Mouse (Mus musculus): Measurements from ENCODE around the gene Acnat2.
"Not testable (repeated sequence)": the region's sequence is repeated elsewhere in the genome, so short reads cannot be mapped to it uniquely, and the experiment has no call there.

The Acnat2 gene

DNA sequence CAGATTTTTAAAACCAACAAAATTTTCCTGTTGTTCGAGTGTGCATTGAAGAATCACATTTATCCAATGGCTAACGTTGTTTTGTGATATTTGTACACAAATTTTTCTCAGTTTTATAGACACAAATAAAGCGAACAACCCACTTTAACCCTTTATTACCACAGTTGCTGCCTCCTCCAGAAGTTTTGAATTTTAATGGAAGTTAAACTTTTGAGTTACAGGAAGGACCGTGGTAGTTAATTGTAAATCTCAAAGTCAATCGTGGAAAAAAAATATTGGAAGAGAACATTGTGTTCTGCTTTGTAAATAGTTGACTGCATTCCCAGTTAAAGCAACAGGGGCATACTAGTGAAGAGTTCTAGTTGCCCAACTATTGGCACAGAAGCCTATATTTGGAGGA is at the start of gene Acnat2:
TSS of gene Acnat2 (minus strand) at position 195 of the 400 bp plus-strand sequence.
- DNase-seq (ENCODE audit: low spot score in 2 of 2): not testable (repeated sequence)

DNA sequence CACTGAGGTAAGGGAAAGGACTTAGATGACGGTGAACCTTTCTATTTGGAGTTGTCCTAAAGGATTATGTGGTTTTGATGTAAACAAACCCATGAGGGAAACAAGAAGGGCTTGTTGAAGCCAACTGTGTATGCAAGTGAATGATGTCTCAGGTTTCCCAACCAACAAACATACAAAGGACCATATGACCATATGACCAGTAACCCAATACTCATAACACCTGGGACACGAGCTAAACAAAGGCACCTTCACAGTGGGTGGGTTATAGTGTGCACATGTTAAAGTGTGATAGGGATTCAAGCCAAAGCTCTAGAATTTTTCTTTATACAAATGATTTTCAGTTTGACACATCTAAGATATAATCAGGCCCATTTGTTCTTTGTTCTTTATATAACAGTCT is 48.2 kb upstream of the Acnat2 start:
- no peak for DNase-seq (ENCODE audit: low spot score in 2 of 2)

DNA sequence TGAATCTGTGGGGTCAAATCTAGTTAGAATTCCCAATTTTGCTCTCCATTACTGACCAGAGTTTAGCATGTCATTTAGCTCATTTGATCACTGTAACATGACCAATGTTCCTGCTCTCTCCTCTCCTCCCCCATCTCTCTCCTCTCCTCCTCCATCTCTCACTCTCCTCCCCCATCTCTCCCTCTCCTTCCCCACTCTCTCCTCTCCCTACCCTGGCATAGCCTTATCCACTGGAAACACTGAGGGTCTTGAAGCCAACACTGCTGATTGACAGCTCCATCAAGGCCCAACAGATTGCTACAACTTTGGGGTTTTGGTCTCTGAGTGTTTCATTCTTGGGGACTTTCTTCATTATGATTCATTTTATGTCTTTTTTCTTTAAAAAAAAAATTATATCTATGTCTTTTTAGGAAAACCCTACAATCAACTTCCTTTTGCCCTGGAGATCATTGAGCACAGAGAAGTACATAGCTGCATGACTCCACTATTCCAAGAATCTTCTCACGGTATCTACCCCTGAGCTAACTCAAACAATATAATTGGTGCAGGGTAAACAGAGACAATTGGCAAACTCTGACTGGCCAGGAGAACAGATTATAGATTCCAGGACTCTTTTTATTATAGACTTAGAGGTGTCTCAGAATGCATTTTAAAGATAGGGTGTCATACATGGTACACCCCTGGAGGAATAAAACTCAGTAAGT is 44.0 kb upstream of the Acnat2 start:
- DNase-seq (ENCODE audit: low spot score in 2 of 2): no peak

DNA sequence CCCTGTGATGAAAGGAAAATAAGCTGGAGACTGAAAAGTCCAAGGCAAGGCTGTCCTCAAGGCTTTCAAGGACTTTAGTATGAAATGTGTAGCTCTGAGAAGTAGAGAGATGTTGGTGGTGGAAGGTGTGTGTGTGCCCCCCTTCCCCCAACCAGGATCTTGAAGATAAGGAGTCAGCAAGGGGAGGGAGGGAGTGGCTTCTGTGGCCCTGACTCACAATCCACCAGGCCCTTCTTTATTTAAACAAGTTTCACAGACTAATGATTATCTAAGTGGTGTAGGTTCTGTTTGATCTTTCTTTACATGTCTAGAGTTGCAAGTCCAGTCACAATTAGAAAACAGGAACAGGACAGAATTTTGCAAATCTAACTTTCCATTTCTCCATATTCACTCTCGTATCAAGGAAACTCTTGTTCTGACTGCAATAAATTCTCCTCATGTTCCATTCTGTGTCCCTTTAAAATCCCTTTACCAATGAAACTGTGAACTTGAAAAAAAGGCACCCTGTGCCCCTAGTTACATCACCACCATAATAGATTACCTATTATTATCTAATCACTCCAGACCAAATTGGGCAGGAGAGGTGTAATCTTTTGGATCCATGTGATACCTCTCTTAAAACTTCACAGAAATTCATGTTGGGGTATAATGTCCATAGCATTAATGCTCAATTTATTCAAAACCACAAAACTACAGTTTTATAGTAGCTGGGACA is 43.3 kb upstream of the Acnat2 start:
- not testable (repeated sequence) for DNase-seq (ENCODE audit: low spot score in 2 of 2)

DNA sequence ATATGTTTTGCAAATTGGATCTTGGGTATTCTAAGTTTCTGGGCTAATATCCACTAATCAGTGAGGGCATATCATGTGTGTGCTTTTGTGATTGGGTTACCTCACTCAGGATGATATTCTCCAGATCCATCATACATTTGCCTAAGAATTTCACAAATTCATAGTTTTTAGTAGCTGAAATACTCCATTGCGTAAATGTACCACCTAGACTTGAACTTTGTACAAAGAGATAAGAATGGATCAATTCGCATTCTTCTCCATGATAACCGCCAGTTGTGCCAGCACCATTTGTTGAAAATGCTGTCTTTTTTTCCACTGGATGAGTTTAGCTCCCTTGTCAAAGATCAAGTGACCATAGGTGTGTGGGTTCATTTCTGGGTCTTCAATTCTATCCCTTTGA is 29.0 kb upstream of the Acnat2 start:
- DNase-seq (ENCODE audit: low spot score in 2 of 2): not testable (repeated sequence)

DNA sequence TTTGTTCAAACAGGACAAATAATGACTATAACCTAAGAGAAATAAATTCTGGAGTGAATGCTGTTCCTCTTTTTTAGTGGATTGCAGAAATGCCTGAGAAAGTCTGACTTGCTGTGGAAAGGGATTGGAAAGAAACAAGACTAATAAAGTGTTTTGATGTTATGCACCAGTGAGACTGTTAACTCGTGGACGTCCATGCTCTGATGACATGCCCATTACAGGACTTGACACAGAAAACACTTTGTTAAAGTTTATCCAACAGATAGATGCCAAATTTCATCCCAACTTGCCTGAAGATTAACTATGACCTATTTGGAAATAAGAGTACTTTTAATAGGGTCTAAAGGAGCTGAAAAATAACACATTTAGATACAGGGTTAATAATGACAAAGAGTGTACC is 2.2 kb upstream of the Acnat2 start:
- DNase-seq (ENCODE audit: low spot score in 2 of 2): not testable (repeated sequence)

DNA sequence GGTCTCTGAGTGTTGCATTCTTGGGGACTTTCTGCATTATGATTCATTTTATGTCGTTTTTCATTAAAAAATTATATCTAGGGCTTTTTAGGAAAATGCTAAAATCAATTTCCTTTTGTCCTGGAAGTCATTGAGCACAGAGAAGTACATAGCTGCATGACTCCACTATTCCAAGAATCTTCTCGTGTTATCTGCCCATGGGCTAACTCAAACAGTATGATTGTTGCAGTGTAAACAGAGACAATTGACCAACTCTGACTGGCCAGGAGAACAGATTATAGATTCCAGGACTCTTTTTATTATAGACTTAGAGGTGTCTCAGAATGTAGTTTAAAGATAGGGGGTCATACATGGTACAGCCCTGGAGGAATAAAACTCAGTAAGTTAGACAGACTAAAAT is 21.1 kb downstream of the Acnat2 start:
- no peak for DNase-seq (ENCODE audit: low spot score in 2 of 2)

DNA sequence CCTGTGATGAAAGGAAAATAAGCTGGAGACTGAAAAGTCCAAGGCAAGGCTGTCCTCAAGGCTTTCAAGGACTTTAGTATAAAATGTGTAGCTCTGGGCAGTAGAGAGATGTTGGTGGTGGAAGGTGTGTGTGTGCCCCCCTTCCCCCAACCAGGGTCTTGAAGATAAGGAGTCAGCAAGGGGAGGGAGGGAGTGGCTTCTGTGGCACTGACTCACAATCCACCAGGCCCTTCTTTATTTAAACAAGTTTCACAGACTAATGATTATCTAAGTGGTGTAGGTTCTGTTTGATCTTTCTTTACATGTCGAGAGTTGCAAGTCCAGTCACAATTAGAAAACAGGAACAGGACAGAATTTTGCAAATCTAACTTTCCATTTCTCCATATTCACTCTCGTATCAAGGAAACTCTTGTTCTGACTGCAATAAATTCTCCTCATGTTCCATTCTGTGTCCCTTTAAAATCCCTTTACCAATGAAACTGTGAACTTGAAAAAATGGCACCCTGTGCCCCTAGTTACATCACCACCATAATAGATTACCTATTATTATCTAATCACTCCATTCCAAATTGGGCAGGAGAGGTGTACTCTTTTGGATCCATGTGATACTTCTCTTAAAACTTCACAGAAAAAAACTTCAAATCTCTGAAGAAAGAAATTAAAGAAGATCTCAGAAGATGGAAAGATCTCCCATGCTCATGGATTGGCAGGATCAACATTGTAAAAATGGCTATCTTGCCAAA is 24.2 kb downstream of the Acnat2 start:
- not testable (repeated sequence) for DNase-seq (ENCODE audit: low spot score in 2 of 2)

DNA sequence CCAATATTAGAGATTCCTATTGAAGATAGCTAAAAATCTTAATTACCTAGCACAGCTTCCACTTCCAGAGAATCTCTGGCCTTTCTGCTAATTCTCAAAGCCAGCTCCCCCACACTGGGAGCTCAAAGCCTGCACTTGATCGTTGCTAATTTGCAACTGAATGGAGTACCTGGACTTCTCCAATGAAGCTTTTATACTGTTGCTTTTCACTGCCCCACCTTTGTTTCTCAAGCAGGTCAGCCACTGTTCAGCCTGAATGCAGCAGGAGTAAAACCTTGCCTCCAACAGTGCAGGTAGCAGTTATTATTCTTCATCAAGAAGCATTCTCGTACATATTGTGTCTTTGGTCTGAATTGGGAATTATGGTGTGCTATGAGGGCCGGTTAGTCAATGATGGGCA is 39.9 kb downstream of the Acnat2 start:
- not testable (repeated sequence) for DNase-seq (ENCODE audit: low spot score in 2 of 2)

DNA sequence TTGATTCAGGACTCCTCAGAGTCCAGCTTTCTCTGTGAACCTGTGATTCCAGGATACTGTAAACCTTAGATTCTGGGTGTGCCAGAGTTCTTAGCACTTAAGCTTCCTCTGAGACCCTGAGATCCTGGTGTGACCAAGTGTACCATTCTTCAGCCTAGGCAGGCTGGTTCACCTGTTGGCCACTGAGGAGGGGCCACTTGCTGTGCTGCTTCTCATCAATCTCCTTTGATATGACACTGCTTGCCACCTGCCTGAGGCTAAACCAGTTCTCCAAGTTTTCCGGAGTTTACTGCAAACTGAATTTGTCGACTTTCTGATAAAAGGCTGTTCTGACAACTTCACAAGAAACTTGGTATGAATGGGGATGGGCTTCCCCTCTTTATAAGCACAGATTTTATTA is 50.9 kb downstream of the Acnat2 start:
- DNase-seq (ENCODE audit: low spot score in 2 of 2): no peak

DNA sequence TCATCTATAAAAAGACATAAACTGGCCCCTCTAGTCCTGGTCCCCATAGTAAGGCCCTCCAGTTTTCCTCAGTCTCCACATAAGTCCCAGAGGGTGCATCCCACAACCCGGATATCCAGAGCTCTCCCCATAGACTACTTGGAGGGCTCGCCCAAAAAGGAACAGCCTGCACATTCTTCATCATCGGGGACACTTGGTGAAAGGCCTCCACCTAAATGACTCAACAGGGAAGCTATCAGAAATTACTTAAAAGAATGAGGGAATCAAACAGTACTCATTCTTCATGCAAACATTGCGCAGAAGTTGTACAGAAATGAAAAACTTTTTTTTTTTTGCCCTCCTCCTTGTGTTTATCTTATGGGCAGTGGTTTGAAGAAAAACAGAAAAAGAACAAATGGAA is 57.5 kb downstream of the Acnat2 start:
- DNase-seq (ENCODE audit: low spot score in 2 of 2): no peak

DNA sequence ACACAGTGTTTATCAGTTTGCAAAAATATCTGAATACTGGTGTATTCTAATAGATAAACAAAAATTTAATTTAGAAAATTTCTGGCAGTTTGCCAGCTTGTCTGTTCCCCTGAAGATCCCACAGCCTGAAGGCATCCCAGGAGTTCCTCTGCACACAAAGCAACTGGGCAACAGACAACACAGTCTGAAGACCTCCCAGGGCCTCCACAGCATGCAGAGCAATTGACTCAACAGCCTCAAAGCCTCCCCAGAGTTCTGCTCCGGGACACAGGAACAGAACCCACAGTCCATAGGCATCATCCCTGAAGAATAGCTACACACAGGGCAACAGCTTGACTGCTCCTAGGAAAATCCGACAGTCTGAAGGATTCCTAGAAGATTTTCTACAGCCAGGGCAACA is 59.3 kb downstream of the Acnat2 start:
- DNase-seq (ENCODE audit: low spot score in 2 of 2): no peak

DNA sequence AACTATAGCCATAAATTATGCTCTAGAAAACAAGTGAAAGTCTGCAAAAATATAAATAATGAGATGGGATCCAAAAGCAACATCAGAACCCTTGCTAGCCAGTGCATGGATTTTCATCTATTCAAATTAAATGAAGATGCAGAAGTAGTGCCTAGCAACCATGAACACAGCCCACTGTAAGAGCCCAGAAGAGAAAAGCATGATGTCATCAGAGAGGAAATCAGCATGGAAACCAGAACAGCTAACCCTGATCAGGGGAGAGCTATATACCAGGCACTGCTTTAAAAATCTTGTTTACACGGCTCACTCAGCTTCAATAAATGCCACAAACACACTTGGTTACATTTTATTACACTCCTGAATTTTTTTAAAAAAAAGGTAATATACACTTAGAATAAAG is 60.0 kb downstream of the Acnat2 start:
- not testable (repeated sequence) for DNase-seq (ENCODE audit: low spot score in 2 of 2)

DNA sequence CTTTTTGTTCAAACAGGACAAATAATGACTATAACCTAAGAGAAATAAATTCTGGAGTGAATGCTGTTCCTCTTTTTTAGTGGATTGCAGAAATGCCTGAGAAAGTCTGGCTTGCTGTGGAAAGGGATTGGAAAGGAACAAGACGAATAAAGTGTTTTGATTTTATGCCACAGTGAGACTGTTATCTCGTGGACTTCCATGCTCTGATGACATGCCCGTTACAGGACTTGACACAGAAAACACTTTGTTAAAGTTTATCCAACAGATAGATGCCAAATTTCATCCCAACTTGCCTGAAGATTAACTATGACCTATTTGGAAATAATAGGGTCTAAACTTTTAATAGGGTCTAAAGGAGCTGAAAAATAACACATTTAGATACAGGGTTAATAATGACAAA is 67.9 kb downstream of the Acnat2 start:
- not testable (repeated sequence) for DNase-seq (ENCODE audit: low spot score in 2 of 2)

DNA sequence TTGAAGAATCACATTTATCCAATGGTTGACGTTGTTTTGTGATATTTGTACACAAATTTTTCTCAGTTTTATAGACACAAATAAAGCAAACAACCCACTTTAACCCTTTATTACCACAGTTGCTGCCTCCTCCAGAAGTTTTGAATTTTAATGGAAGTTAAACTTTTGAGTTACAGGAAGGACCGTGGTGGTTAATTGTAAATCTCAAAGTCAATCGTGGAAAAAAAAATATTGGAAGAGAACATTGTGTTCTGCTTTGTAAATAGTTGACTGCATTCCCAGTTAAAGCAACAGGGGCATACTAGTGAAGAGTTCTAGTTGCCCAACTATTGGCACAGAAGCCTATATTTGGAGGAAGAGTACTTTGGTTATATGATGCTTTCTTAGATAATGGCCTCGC is 70.0 kb downstream of the Acnat2 start:
- not testable (repeated sequence) for DNase-seq (ENCODE audit: low spot score in 2 of 2)

All from urinary bladder, postnatal 4 days (tissue).